Mouse (Mus musculus) thymus, adult 2 months (tissue): ENCODE results near the gene Phf13. TPM values are rescaled to one million over a fixed set of nuclear protein-coding genes. Genes with fewer than 3 reads are reported as not detected.

ENCODE experiments used
- DNase-seq: peaks from one replicate; pipeline ENCODE4 v3.0.0; 2021
- H3K27ac ChIP-seq: fragments of 200-500 bp; 2 replicates; pipeline ENCODE4 v1.5.1; 2012; ENCODE audit warnings: low read length, control low read depth; ENCODE audit not compliant: control insufficient read depth, insufficient read depth
- H3K27me3 ChIP-seq: fragments of 200-500 bp; 2 replicates; pipeline ENCODE4 v1.6.1; 2012; ENCODE audit warnings: mild to moderate bottlenecking, low read length, moderate library complexity, mixed read lengths; ENCODE audit not compliant: control insufficient read depth, insufficient read depth
- H3K36me3 ChIP-seq: fragments of 200-500 bp; 2 replicates; pipeline ENCODE4 v1.6.1; 2012; ENCODE audit warnings: mild to moderate bottlenecking, low read length, moderate library complexity; ENCODE audit not compliant: control insufficient read depth, insufficient read depth
- H3K4me1 ChIP-seq: fragments of 200-500 bp; replicated peaks from 2 replicates; pipeline ENCODE4 v1.6.1; 2012; ENCODE audit warnings: low read length; ENCODE audit not compliant: control insufficient read depth, insufficient read depth
- H3K4me3 ChIP-seq: fragments of 200-500 bp; 2 replicates; pipeline ENCODE4 v1.5.1; 2012; ENCODE audit warnings: mild to moderate bottlenecking, low read length, control low read depth, moderate library complexity; ENCODE audit not compliant: control insufficient read depth, insufficient read depth
- CTCF ChIP-seq: fragments of 200-500 bp; IDR thresholded peaks from 2 replicates; pipeline ENCODE4 v1.5.1; 2012; ENCODE audit warnings: mild to moderate bottlenecking, control low read depth, low read length, moderate library complexity, borderline replicate concordance; ENCODE audit not compliant: control insufficient read depth, poor library complexity, insufficient read depth; ENCODE audit errors: extremely low read depth
- POLR2A ChIP-seq: fragments of 200-500 bp; IDR thresholded peaks from 2 replicates; pipeline ENCODE4 v1.6.1; 2012; ENCODE audit warnings: mild to moderate bottlenecking, low read length, control low read depth, moderate library complexity; ENCODE audit not compliant: control insufficient read depth, poor library complexity, insufficient read depth; ENCODE audit errors: extremely low read depth
- WGBS: fragments of 180-500 bp; shearing (Covaris S2); methylation state at CpG from one replicate; pipeline ENCODE4 v1.1.7; 2018; 5-methylcytosine and 5-hydroxymethylcytosine counted together
- polyA plus RNA-seq: library from polyadenylated mRNA; depleted of rRNA; stranded (reverse); fragments of >200 nt; gene quantifications from 2 replicates; pipeline ENCODE4 v1.2.3, GENCODE M21; 2012; rRNA removed

Gene Phf13
- polyA plus RNA-seq, 1 experiment: 9.6 TPM

- TF ChIP-seq CTCF (no peak), POLR2A (no peak)
- no peaks in the 10 kb centered on the region for H3K27me3 ChIP-seq
- 96% methylated on average over 1 of the region's 1 CpGs for WGBS
- H3K36me3 ChIP-seq: peaks cover 33% of the 10 kb centered on the region
- no peak overlapping the region for H3K27ac ChIP-seq
- 0 out of 2 replicates have a peak, but pooled peaks cover 3% of the 10 kb centered on the region for H3K4me1 ChIP-seq
- no peak overlapping the region for H3K4me3 ChIP-seq
- no peak for DNase-seq
These were observed 40.3 kb downstream of the Phf13 start for GRCm38 (mm10) chr4:151955791-151956190.

GRCm38 (mm10) chr4:151953209-151953608 is 42.8 kb downstream of the Phf13 start:
- Histone ChIP-seq H3K27me3 (no peaks in the 10 kb centered on the region), H3K4me1 (0 out of 2 replicates have a peak, but pooled peaks cover 3% of the 10 kb centered on the region), H3K27ac (no peak overlapping the region), H3K4me3 (no peak overlapping the region), H3K36me3 (peaks cover 28% of the 10 kb centered on the region)
- DNase-seq: no peak
- WGBS: 95% methylated on average over 6 of the region's 6 CpGs
- TF ChIP-seq CTCF (no peak), POLR2A (no peak)

- TF ChIP-seq CTCF: no peak
- TF ChIP-seq POLR2A: no peak
- H3K4me1 ChIP-seq: 0 out of 2 replicates have a peak, but pooled peaks cover 3% of the 10 kb centered on the region
- H3K4me3 ChIP-seq: no peak overlapping the region
- no peaks in the 10 kb centered on the region for H3K27me3 ChIP-seq
- 97% methylated on average over 14 of the region's 14 CpGs for WGBS
- H3K27ac ChIP-seq: no peak overlapping the region
- no peak for DNase-seq
- H3K36me3 ChIP-seq: peaks cover 19% of the 10 kb centered on the region
These were observed 47.3 kb downstream of the Phf13 start for GRCm38 (mm10) chr4:151948497-151949471.

- TF ChIP-seq CTCF (no peak), POLR2A (no peak)
- H3K4me3 ChIP-seq: no peak overlapping the region
- H3K4me1 ChIP-seq: 0 out of 2 replicates have a peak, but pooled peaks cover under 1% of the 10 kb centered on the region
- no peak for DNase-seq
- no peaks in the 10 kb centered on the region for H3K27me3 ChIP-seq
- H3K36me3 ChIP-seq: no peaks in the 10 kb centered on the region
- 96% methylated on average over 11 of the region's 11 CpGs for WGBS
- H3K27ac ChIP-seq: no peak overlapping the region
These were observed 49.8 kb downstream of the Phf13 start for GRCm38 (mm10) chr4:151946211-151946610.

Other genes with a start within 250 kb of the Phf13 start
- gene Camta1, start 134.4 kb downstream of the Phf13 start, polyA plus RNA-seq: 23.6 and 27.1 TPM in 2 replicates
- gene Dnajc11, start 62.6 kb downstream of the Phf13 start, polyA plus RNA-seq: 61.4 and 67.0 TPM in 2 replicates
- gene Thap3, start 7.3 kb downstream of the Phf13 start, polyA plus RNA-seq: 71.0 and 72.0 TPM in 2 replicates
- 33.8 and 41.5 TPM in 2 replicates for gene Klhl21, start 12.5 kb upstream of the Phf13 start, polyA plus RNA-seq
- gene Zbtb48, start 31.4 kb upstream of the Phf13 start, polyA plus RNA-seq: 27.4 and 31.2 TPM in 2 replicates
- gene Tas1r1, start 42.3 kb upstream of the Phf13 start, polyA plus RNA-seq: 0.34 and 0.40 TPM in 2 replicates
- 40.5 and 48.6 TPM in 2 replicates for gene Nol9, start 43.1 kb upstream of the Phf13 start, polyA plus RNA-seq
- 21.5 and 22.0 TPM in 2 replicates for gene Plekhg5, start 76.2 kb upstream of the Phf13 start, polyA plus RNA-seq
- 19.9 and 20.6 TPM in 2 replicates for gene Tnfrsf25, start 119.7 kb upstream of the Phf13 start, polyA plus RNA-seq
- 5.7 and 6.5 TPM in 2 replicates for gene Espn, start 156.1 kb upstream of the Phf13 start, polyA plus RNA-seq
- gene Hes2, start 162.6 kb upstream of the Phf13 start, polyA plus RNA-seq: 0.07 and 0.20 TPM in 2 replicates
- 56.6 and 80.8 TPM in 2 replicates for gene Acot7, start 181.9 kb upstream of the Phf13 start, polyA plus RNA-seq